Mouse (Mus musculus) left cerebral cortex, adult 11 months (tissue): ENCODE measurements around the gene Hoxa3.

Experiments used
- DNase-seq: peaks from one replicate; pipeline ENCODE4 v3.0.0; 2022; ENCODE audit warnings: low spot score

The Hoxa3 gene

DNA sequence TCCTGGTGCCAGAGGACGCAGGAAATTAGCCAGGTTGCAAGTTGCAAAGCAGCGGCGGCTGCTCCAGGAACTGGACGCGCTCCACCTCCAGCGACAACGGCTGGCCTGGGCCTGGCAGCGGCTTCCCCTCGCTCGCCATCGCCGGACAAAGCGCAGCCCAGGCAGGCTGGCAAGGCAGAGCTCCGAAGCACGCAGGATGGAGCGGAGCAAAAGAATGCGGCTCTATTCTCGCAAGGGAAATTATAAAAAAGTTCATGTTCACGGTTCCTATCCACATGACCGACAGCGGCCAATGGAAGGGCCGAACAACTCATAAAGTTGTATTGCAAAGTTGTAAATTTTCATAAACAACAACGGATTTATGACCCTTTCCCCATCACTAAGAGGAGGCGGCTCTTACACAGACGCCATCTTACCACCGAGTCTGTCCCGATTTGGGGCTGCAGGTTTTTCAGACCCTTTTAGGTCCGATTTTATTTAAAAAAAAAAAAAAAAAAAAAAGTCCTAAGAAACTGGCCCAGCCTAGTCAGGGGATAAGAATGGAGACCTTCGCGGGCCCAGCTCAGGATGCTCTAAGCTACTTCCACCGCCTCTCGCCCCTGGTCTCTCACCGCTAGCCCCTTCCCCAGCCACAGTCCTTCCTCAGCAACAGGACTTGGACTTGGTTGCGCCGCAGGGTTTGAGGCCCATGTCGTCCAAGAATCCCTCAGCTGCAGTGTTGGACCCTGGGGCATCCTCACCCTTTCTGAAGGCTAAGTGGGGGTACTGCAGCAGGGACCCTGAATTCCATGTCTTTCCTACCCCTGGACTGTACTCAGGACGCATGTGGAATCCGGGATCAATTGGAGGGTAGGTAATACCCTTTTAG lies at the start of gene Hoxa3, which contains the start of gene Gm28308:
TSS of gene Hoxa3 (minus strand) at position 218 of the 868 bp plus-strand sequence.
TSS of gene Gm28308 (minus strand) at position 221 of the 868 bp plus-strand sequence.
- DNase-seq, result no peak

DNA sequence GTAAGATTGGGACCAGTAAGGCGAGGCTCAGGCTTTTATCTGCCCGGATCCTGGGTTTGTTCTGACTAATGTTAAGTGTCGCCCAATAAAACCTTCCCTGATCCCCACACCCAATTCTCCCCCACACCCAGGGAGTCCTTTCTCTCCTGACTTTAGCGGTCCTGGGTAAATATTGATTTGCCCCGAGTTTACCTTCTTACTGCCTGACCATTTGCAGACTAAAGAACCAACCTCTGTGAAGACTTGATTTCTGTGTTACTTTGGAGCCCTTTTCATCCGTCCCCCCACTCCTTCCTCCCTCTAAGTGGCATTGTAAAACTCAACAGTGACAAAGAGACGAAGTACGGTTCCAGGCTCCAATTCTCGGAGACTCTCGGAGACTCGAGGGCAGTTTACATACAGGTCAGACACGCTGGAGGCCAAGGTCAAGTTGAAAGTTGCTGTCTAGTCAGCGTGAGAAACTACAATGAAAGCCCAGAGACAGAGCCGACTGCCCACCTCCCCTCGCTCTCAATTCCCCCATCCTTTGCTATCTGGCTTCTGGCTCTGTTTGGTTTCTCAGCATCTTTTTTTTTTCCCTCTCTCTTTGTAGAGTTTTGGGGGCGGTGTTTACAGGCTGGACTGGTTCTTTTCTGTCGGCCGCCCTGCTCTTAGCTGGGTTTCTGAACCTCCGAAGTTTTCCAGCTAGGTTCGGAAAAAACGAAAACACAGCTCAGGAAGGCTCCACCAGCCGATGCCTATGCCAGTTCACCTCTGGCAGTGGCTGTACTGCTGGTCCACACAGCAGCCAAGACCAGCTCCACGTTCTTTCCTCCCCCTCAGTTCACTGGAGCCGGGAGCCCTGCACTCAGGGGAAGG lies 49.6 kb upstream of the Hoxa3 start:
- no peak for DNase-seq

DNA sequence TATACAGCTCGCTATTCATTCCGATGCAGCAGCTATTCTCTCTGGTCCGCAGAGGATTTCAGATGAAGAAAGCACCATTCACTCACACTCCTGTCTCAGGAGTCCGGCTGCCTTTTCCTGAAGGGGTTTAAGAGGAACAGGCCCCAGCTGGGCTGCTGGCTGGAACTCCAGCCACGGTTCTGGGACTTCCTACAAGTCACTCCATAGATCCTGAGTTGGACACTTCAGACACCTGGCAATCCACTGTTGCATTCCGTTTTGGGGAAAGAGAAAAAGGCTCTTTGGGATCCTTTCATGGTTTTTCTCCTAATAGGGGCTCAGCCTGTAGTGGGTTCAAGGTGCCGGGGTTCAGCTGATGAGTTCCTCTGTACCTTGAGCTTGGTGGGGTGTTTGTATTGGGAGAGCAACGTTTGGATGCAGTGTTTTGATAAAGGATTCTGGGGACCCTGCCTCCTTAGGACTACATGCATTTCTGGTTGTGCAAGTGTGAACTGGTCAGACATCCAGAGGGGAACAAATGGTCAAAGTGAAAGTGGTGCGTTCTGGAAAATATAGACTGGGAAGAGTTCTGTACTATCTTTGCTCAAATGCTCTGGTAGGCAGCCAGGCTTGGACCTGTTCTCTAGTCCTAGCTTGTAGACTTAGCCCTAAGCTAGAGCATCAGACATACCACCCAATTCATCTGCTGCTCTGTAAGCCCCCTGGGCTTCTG lies 48.8 kb upstream of the Hoxa3 start:
- no peak for DNase-seq

DNA sequence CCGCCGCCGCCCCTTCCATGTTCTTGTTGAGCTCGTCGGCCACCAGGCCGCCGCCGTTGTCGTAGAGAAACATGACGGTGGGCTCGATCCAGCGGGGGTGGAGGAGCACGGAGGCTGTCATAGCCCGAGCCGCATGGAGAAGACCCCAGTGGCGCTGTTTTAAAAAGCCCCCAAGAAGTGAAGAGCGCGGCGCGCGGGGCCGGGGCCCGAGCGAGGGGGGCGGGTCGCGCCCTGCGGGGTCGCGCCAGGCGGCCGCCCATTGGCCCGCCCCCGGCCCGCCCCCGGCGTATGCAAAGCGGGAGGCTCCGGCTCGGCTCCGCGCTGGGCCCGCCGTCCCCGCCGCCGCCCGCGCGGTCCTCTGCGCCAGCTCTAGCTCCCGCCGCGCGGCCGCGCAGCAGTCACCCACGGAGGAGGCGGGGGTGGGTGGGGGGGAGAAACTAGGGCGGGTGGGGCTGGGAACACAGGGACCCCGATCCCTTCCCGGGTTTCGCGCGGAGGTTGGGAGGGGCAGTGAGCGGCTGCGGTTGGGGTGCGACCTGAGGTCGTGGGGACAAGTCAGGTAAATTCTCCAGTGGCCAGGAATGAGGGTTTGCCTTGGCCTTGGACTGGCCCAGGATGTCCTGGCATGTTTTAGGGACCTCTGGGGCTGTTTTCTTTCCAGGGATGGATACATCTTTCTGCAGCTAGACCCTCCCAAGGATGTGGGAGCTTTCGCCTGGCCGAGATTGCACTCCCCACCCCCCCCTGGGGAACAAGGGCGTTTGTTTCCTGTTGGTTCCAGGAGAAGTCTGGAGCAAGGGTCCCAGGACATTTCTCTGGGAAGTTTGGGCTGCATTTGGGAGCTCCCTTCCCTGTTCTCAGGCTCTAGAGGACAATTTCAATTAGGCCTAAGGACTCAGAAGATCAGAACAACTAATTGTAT lies 47.8 kb upstream of the Hoxa3 start, which contains the start of gene Hoxa13:
TSS of gene Hoxa13 (minus strand) at position 227 of the 922 bp plus-strand sequence.
- no peak for DNase-seq

DNA sequence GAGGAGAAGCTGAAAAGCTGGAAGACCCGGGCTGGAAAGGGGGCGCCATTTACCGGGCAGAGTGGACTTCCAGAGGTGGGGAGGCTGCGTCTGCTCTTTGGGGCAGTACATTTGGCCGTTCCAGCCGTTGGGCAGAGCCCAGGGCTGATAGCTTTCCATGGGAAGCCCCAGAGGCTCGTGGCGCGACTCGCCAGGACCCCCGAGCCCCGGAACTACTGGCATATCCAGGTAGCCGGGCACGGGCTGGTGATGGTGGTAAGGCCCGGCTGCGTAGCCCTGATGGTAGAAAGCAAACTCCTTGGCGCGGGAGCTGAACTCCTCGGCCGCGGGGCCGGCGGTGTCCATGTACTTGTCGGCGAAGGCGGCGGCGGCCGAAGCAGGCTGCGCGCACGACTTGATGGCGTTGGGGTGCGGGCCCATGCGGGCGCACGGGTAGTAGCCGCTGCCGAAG lies 46.7 kb upstream of the Hoxa3 start:
- no peak for DNase-seq

DNA sequence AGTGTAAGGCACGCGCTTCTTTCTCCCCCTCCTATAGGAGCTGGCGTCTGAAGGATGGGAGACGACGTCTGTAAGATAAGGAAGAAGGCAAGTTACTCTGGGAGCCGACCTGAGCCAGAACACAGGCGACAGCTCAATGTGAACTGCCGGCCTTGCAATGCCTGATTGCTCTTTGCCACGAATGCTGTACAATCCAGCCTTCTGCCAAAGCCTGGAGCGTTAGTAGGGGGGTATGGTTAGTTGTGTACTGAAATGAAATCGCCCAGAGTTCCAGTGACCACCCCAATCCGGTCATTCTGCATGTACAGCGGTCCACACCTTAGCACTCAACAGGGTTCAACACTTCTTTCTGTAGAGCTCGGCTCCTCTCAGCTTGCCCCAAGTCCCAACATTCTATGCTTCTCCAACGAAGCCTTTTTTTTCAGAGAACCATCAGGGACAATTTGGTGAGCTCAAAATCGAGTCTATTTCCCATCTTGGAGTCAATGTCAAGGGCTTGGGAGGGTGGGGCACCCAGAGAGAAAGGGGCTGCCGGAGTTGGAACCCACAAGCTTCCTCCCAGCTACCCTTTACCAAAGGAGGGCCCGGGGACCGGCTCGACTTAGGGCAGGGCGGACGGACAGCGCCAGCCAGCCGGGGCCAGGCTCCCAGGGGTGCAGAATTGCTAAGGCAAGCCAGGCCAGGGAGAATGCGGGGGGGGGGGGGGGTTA lies 46.1 kb upstream of the Hoxa3 start:
- DNase-seq, result no peak

GRCm38 (mm10) chr6:52256956-52257355 lies 43.8 kb upstream of the Hoxa3 start:
- peak; percentile 37 for DNase-seq

DNA sequence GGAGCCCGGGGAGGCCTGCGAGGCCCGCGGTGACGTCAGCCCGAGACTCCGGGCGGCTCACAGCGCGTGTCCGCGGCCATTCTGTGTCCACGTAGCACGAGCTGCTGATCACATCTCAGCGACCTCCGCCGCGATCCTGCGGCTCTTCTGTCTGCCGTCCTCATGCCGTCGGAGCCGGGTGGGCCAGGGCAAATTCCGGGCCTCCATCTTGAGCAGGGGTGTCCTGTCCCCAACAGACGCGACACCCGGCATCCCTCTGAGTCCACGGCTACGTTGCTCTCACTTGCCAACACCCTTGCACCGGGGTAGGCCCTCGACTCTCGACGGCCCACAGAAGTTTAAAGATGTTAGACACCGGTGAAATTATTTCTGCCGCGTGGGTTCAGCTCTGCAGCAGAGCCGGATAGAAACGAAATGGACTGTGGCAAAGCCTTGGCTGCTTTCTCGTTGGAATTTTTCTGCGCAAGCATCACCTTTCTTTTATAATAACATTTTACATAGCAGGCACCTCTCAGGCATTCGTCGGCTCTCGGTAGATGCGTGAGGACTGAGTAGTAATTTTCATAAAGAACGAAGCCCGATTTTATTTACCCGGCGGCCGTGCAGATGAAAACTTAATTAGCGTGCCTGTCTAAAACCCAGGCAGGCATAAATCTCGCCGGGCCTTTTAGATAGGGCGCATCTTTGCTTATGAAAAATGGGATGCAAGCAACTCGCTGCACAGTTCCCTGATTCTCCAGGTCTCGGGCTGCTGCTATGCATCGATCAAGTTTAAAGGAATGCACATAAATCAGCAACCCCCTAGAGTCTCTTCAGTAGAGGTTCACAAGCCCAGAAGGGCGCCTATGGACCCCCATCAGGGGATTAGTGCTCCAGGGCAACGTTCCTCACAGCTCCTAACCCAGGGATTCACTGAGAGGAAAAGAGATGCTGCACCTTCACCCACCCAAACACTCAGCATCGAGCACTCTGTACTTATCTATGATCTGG lies 40.7 kb upstream of the Hoxa3 start:
- DNase-seq, result no peak

DNA sequence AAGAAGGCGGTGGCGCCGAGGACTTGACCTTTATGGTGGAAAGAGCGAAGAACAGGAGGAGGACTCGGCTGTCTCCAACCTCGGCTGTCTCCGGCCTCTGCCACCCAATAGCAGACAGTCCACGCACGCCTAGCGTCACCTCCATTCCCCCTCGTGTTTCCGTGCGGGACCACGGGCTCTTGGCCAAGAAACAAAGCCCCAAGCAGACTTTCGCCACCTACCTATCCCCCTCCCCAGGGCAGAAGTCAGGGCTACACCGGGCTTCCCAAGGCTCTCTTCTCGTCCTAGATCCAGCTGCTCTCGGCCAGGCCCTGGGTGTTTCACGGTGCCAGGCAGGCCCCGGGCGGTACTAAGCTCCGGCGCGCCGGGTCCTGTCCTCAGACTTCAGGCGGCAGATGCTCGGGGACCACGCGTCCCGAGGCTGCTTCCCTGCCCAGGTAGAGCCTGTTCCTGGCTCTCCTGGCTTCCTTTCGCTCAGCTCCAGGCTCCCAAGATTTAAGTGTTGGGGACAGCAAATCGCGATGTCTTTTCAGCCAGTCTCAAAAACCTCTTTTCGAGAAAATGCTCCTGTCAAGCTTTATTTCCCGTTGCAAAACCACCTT lies 39.7 kb upstream of the Hoxa3 start:
- no peak for DNase-seq

- no peak for DNase-seq
Observed at GRCm38 (mm10) chr6:52252016-52252774, 39.1 kb upstream of the Hoxa3 start.

DNA sequence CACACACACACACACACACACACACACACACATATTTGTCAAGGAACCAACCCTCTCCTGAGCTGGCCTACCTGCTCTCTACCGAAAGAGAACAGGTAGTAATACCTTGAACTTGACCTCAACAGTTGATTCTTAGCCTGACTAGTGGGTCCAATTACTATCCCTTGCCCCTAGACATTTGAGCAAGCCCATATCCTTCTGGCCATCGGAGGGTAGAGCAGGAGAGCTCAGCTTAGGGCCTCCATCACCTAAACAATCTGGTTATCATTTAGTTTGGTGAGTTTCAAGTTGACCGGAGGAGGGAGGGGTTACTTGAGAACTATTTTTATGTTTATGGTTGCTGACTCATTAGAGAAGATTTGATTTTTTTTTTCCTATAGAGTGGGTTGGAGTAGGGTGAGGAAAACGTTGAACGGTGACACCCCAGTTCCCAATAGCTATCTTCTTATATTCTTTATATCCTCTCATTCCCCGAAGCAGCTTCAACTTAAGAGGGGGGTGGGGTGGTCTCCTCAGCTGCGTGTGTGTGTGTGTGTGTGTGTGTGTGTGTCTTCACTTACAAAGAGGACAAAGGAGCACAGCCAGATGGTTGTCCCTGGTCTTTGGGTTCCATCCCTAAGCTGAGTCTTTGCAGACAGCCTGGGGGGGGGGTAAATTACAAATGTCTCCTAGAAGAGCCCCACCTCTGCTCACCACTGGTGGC lies 38.2 kb upstream of the Hoxa3 start:
- no peak for DNase-seq

GRCm38 (mm10) chr6:52249826-52250225 lies 36.7 kb upstream of the Hoxa3 start:
- DNase-seq, result no peak

DNA sequence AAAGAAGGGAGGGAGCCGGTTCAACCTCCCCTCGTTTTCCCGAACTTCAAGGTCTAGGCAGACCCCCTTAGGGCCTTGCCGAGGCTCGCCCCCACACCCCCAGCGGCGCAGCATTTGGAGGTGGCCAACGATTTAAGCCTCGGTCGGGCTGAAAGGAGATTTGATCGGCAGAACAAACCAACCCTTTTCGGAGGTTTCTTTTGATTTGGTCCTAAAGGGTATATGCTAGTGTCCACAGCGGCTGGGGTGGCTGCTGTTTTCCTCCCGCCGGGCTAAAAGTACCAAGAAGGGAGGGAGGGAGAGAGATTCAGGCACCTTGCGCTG lies 36.2 kb upstream of the Hoxa3 start:
- no peak for DNase-seq

DNA sequence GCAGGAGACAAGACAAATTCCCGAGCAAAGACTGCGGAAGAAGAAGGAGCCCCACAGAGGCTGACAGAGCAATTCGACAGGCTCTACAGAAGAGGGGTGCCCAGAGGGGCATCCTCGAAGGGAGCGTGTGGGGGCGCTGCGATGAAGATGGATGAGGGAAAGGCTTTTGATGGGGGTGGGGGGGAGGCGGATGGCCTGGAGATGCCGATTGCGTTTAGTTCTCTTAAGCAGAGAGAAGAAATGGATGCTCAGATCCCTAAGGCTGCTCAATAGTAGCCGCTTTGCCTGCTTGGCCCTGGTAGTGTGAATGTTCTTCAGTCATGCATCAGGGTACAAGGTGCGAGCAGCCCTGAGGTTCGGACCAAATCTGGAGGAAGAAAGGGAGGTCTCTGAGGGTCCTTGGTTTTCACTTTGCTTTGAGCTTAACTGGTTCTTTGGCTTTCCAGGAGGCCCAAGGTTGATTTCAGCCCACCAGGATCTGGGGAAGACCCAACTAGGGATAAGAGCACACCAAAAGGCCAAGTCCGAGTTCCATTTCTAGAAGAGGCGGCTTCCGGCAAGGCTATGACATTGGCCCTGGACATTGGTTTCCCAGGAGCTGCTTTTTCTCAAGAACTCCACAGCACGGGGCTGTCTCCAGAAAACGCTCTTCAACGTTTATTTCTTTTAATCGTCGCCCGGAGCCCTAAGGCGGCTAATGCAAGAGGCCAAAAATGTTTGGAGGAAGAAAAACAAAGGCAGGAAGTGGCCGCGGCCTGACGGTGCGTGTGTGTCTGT lies 35.7 kb upstream of the Hoxa3 start:
- DNase-seq, result no peak

DNA sequence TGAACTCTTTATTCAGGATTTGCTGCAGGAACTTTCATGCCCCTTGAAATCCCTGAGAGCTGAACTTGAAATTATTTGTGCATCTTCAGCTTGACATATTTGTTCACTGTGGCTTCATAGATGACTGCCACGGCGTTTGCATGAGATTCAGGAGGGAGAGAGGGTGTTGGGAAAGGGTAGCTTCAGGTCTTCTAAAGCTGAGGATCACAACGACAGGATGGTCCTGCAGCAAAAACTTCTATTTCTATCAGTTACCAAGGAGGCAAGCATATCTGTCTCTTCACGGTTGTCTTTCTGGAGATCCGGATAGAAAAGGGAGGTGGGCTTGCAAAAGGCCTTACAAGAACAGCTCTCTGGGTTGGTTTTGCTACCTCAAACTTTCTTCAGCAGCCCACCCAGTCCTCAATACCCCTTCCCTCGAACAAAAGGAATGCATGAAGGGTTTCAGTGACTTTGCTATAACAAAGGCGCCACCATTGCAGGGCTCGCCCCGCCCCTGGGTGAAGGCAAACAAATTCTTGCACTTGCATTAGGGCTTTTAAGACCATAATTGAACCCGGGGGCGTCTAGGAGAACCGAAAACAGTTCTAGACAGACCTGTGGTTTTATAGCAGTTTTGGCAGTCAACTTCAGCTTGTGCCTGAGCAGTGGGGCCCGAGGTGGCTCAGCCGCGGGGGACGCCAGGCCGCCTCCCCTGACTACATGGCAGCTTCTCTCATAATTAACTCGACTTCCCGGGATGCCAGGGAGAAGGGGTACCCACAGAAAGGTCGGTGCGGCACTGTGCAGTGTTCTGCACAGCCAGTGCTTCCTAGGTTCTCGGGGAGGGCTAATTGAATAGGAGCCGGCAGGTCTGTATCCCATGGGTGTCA lies 34.9 kb upstream of the Hoxa3 start:
- DNase-seq, result no peak

- no peak for DNase-seq
Observed at GRCm38 (mm10) chr6:52246916-52247315, 33.8 kb upstream of the Hoxa3 start.
